Mouse (Mus musculus) macrophage (primary cell): ENCODE data around the gene Fbxl19. TPM values are rescaled to one million over a fixed set of nuclear protein-coding genes. Genes with fewer than 3 reads are reported as not detected.
"Not testable (repeated sequence)": the region's sequence is repeated elsewhere in the genome, so short reads cannot be mapped to it uniquely, and the experiment has no call there.

ENCODE experiments used
- H3K27ac ChIP-seq: fragments of 350-480 bp; formaldehyde crosslinking; 2 replicates; pipeline ENCODE4 v1.9.0; 2021
- H3K36me3 ChIP-seq: fragments of 350-480 bp; formaldehyde crosslinking; 2 replicates; pipeline ENCODE4 v1.9.0; 2021; ENCODE audit errors: inconsistent target
- H3K4me3 ChIP-seq: fragments of 350-480 bp; formaldehyde crosslinking; 2 replicates; pipeline ENCODE4 v1.9.0; 2021; ENCODE audit errors: inconsistent target
- H3K79me2 ChIP-seq: fragments of 350-480 bp; formaldehyde crosslinking; 2 replicates; pipeline ENCODE4 v1.9.0; 2021; ENCODE audit errors: inconsistent target
- WGBS: methylation state at CpG from one replicate; pipeline ENCODE4 v1.1.7; 2026; ENCODE audit warnings: inconsistent platforms; ENCODE audit not compliant: missing documents; 5-methylcytosine and 5-hydroxymethylcytosine counted together
- polyA plus RNA-seq: library from polyadenylated mRNA; stranded (reverse); fragments of 250-400 nt; gene quantifications from 3 replicates; pipeline ENCODE4 v1.2.4, GENCODE M21; 2018; ENCODE audit warnings: inconsistent platforms

The Fbxl19 gene
- polyA plus RNA-seq, 1 experiment from 2014 or later, result 4.9 TPM

GRCm38 (mm10) chr7:127712461-127713385 is 31.6 kb upstream of the Fbxl19 start, which contains the start of gene Ctf1:
Ctf1 (plus strand) TSS chr7:127712736.
- no peak within 1 kb of the TSS for H3K4me3 ChIP-seq
- no peaks in the 10 kb centered on the region for H3K36me3 ChIP-seq
- H3K79me2 ChIP-seq, result no peaks in the 10 kb centered on the region
- no peak within 1 kb of the TSS for H3K27ac ChIP-seq
- 16% methylated on average over 28 of the region's 28 CpGs for WGBS

GRCm38 (mm10) chr7:127714816-127715215 is 29.5 kb upstream of the Fbxl19 start:
- no peak overlapping the region for H3K4me3 ChIP-seq
- H3K79me2 ChIP-seq, result no peaks in the 10 kb centered on the region
- H3K36me3 ChIP-seq, result no peaks in the 10 kb centered on the region
- H3K27ac ChIP-seq, result no peak overlapping the region
- 100% methylated on average over 4 of the region's 4 CpGs for WGBS

GRCm38 (mm10) chr7:127716992-127717391 is 27.4 kb upstream of the Fbxl19 start:
- Histone ChIP-seq H3K27ac (no peak overlapping the region), H3K4me3 (no peak overlapping the region), H3K79me2 (no peaks in the 10 kb centered on the region), H3K36me3 (no peaks in the 10 kb centered on the region)
- WGBS, result 3% methylated on average over 34 of the region's 41 CpGs

GRCm38 (mm10) chr7:127718339-127718738 is 26.0 kb upstream of the Fbxl19 start:
- H3K4me3 ChIP-seq, result no peak overlapping the region
- 79% methylated on average over 6 of the region's 6 CpGs for WGBS
- H3K27ac ChIP-seq, result no peak overlapping the region
- no peaks in the 10 kb centered on the region for H3K79me2 ChIP-seq
- H3K36me3 ChIP-seq, result no peaks in the 10 kb centered on the region

- Histone ChIP-seq H3K36me3 (no peaks in the 10 kb centered on the region), H3K79me2 (no peaks in the 10 kb centered on the region), H3K27ac (no peak overlapping the region), H3K4me3 (no peak overlapping the region)
- 97% methylated on average over 6 of the region's 6 CpGs for WGBS
These were observed 25.1 kb upstream of the Fbxl19 start for GRCm38 (mm10) chr7:127719258-127719657.

- no peaks in the 10 kb centered on the region for H3K79me2 ChIP-seq
- WGBS, result 100% methylated on average over 2 of the region's 2 CpGs
- no peak overlapping the region for H3K27ac ChIP-seq
- H3K36me3 ChIP-seq, result no peaks in the 10 kb centered on the region
- no peak overlapping the region for H3K4me3 ChIP-seq
These were observed 18.9 kb upstream of the Fbxl19 start for GRCm38 (mm10) chr7:127725490-127725889.

- Histone ChIP-seq H3K36me3 (no peaks in the 10 kb centered on the region), H3K4me3 (no peak overlapping the region), H3K27ac (no peak overlapping the region), H3K79me2 (no peaks in the 10 kb centered on the region)
- WGBS, result 88% methylated on average over 6 of the region's 6 CpGs
These were observed 18.4 kb upstream of the Fbxl19 start for GRCm38 (mm10) chr7:127725924-127726323.

GRCm38 (mm10) chr7:127727898-127728297 is 16.4 kb upstream of the Fbxl19 start:
- H3K36me3 ChIP-seq, result no peaks in the 10 kb centered on the region
- H3K4me3 ChIP-seq, result no peak overlapping the region
- H3K79me2 ChIP-seq, result no peaks in the 10 kb centered on the region
- H3K27ac ChIP-seq, result no peak overlapping the region
- 74% methylated on average over 4 of the region's 7 CpGs for WGBS

- no peak overlapping the region for H3K27ac ChIP-seq
- 86% methylated on average over 4 of the region's 4 CpGs for WGBS
These were observed 14.2 kb upstream of the Fbxl19 start for GRCm38 (mm10) chr7:127730170-127730569.

GRCm38 (mm10) chr7:127732066-127732465 is 12.3 kb upstream of the Fbxl19 start, which contains the start of gene Ctf2:
Ctf2 (minus strand) TSS chr7:127732166.
- no CpG with 5 or more reads among the region's 5 CpGs for WGBS
- not testable (repeated sequence) for H3K4me3 ChIP-seq

More at GRCm38 (mm10) chr7:127730170-127730569, 14.2 kb upstream of the Fbxl19 start:
- H3K36me3 ChIP-seq, result no peaks in the 10 kb centered on the region
- H3K4me3 ChIP-seq, result no peak overlapping the region
- no peaks in the 10 kb centered on the region for H3K79me2 ChIP-seq

GRCm38 (mm10) chr7:127745251-127745651 is 908 bp downstream of the Fbxl19 start:
- no peaks in the 10 kb centered on the region for H3K79me2 ChIP-seq
- H3K36me3 ChIP-seq, result peaks cover 6% of the 10 kb centered on the region; the same call in 1 of the 2 replicates
- peak overlapping the region; percentile 77 for H3K27ac ChIP-seq
- 0% methylated on average over 19 of the region's 19 CpGs for WGBS
- H3K4me3 ChIP-seq, result peak overlapping the region; percentile 77

More at GRCm38 (mm10) chr7:127732066-127732465, 12.3 kb upstream of the Fbxl19 start, which contains the start of gene Ctf2:
- not testable (repeated sequence) for H3K36me3 ChIP-seq, H3K79me2 ChIP-seq, H3K27ac ChIP-seq

- H3K79me2 ChIP-seq, result no peaks in the 10 kb centered on the region
- whole genome bisulfite sequencing, result under 1% methylated on average over 39 of the region's 39 CpGs
- peak overlapping the region; percentile 77 for H3K27ac ChIP-seq
- H3K4me3 ChIP-seq, result peak overlapping the region; percentile 77
- H3K36me3 ChIP-seq, result peaks cover 12% of the 10 kb centered on the region; the same call in 1 of the 2 replicates
These were observed 1.5 kb downstream of the Fbxl19 start for GRCm38 (mm10) chr7:127745652-127746493.

- Histone ChIP-seq H3K4me3 (peak overlapping the region; percentile 77), H3K27ac (no peak overlapping the region)
- WGBS, result 6% methylated on average over 57 of the region's 62 CpGs
These were observed 2.5 kb downstream of the Fbxl19 start for GRCm38 (mm10) chr7:127746494-127747491.

More at GRCm38 (mm10) chr7:127746494-127747491, 2.5 kb downstream of the Fbxl19 start:
- Histone ChIP-seq H3K79me2 (no peaks in the 10 kb centered on the region), H3K36me3 (peaks cover 20% of the 10 kb centered on the region; the same call in 1 of the 2 replicates)
